9 mouse cellular contexts compared by ENCODE assay signal in genomic region chr10:60218033-60218590, GRCm38 (mm10). TPM values are rescaled to one million over a fixed set of nuclear protein-coding genes. Genes with fewer than 3 reads are reported as not detected.
DNase-seq lines count a peak whose midpoint lies in the region; ATAC-seq and TF ChIP-seq lines count a peak whose summit lies in the region.
"Had no signal": no experiment of that assay in that cellular context is flagged by ENCODE, and none has a peak within 500 bp of the region (broad histone marks: within the 10 kb centered on the region; RNA-seq: fewer than 3 reads in every experiment).

No protein-coding gene starts in this region.

- peak overlapping the region; percentile 81 for H3K9ac ChIP-seq in kidney, embryonic 14.5 days (ENCODE audit: low read depth, low read length)
- H3K9ac ChIP-seq in intestine, embryonic 14.5 days (ENCODE audit: low read length) = peak overlapping the region; percentile 83
- H3K9ac ChIP-seq in midbrain, postnatal 0 days (replicated peaks; ENCODE audit: low read length, poor library complexity, severe bottlenecking) = peak overlapping the region; percentile 60; the same call in 1 of the 2 replicates

- TF ChIP-seq CTCF in midbrain, postnatal 0 days (IDR thresholded peaks at IDR 0.05) = no peak

- peak overlapping the region; percentile 71 for H3K27ac ChIP-seq in kidney, embryonic 14.5 days (ENCODE audit: low read depth, low read length)
- peak overlapping the region; percentile 83; the same call in 1 of the 2 replicates for H3K27ac ChIP-seq in intestine, embryonic 14.5 days (ENCODE audit: low read depth)
- H3K27ac ChIP-seq in midbrain, postnatal 0 days (ENCODE audit: low read depth, low read length) = no peak overlapping the region

- peaks cover 7% of the 10 kb centered on the region for H3K4me1 ChIP-seq in kidney, embryonic 14.5 days (ENCODE audit: control insufficient read depth, insufficient read depth, low read length)
- H3K4me1 ChIP-seq in intestine, embryonic 14.5 days (replicated peaks; ENCODE audit: control insufficient read depth, insufficient read depth, low read length) = peaks cover 24% of the 10 kb centered on the region
- no peaks in the 10 kb centered on the region for H3K4me1 ChIP-seq in midbrain, postnatal 0 days (ENCODE audit: insufficient read depth, low read length)

- no peaks in the 10 kb centered on the region for H3K36me3 ChIP-seq in kidney, embryonic 14.5 days (ENCODE audit: control insufficient read depth, insufficient read depth, low read length)
- H3K36me3 ChIP-seq in intestine, embryonic 14.5 days (ENCODE audit: control insufficient read depth, insufficient read depth, low read length) = no peaks in the 10 kb centered on the region
- H3K36me3 ChIP-seq in midbrain, postnatal 0 days (ENCODE audit: insufficient read depth, low read length) = no peaks in the 10 kb centered on the region

- peak overlapping the region; percentile 91 for H3K4me2 ChIP-seq in kidney, embryonic 14.5 days (replicated peaks; ENCODE audit: low read depth, low read length)
- H3K4me2 ChIP-seq in intestine, embryonic 14.5 days (ENCODE audit: low read length) = peak overlapping the region; percentile 67
- H3K4me2 ChIP-seq in midbrain, postnatal 0 days (ENCODE audit: low read depth, low read length, poor library complexity, severe bottlenecking) = peak overlapping the region; percentile 99

- WGBS in kidney, embryonic 14.5 days = 5% methylated on average over 18 of the region's 18 CpGs
- WGBS in intestine, embryonic 14.5 days = 9% methylated on average over 18 of the region's 18 CpGs
- whole genome bisulfite sequencing in midbrain, postnatal 0 days = 9% methylated on average over 18 of the region's 18 CpGs

- ATAC-seq in kidney, embryonic 14.5 days (ENCODE audit: low FRiP score, low TSS enrichment) = no peak
- ATAC-seq in intestine, embryonic 14.5 days (replicated peaks; ENCODE audit: low FRiP score, low TSS enrichment, low read depth) = no peak
- no peak for ATAC-seq in midbrain, postnatal 0 days (ENCODE audit: low FRiP score)

- peak overlapping the region; percentile 70 for H3K4me3 ChIP-seq in kidney, embryonic 14.5 days (ENCODE audit: low read length)
- peak overlapping the region; percentile 66 for H3K4me3 ChIP-seq in intestine, embryonic 14.5 days (ENCODE audit: low read depth, low read length)
- H3K4me3 ChIP-seq in midbrain, postnatal 0 days (ENCODE audit: low read depth, low read length) = peak overlapping the region; percentile 59

- H3K27me3 ChIP-seq in kidney, embryonic 14.5 days (ENCODE audit: control insufficient read depth, insufficient read depth, low read length) = peaks cover 7% of the 10 kb centered on the region; the same call in 1 of the 2 replicates
- peaks cover 8% of the 10 kb centered on the region; the same call in 1 of the 2 replicates for H3K27me3 ChIP-seq in intestine, embryonic 14.5 days (replicated peaks; ENCODE audit: control insufficient read depth, insufficient read depth, low read length)
- H3K27me3 ChIP-seq in midbrain, postnatal 0 days (ENCODE audit: insufficient read depth, low read length) = peaks cover 17% of the 10 kb centered on the region
- H3K27me3 ChIP-seq: Patski had no signal

- DNase-seq in kidney, adult 11 months = no peak
- DNase-seq in embryo, embryonic 11 days = peak; percentile 49
- DNase-seq in intestine, embryonic 14.5 days (ENCODE audit: low spot score) = peak; percentile 75
- DNase-seq in midbrain, postnatal 0 days (ENCODE audit: low spot score) = no peak
- no peak for DNase-seq in MN1 (ENCODE audit: low spot score)
- no peak for DNase-seq in cerebellum, postnatal 14 days
- no peak for DNase-seq in adrenal gland, postnatal 10 days

- no peaks in the 10 kb centered on the region for H3K9me3 ChIP-seq in kidney, embryonic 14.5 days (ENCODE audit: control insufficient read depth, low read length)
- H3K9me3 ChIP-seq in intestine, embryonic 14.5 days (ENCODE audit: control insufficient read depth, low read length) = no peaks in the 10 kb centered on the region
- no peaks in the 10 kb centered on the region for H3K9me3 ChIP-seq in midbrain, postnatal 0 days (ENCODE audit: low read length)

RNA-seq across cellular contexts. Expression of gene Chst3, which starts 0.9 kb away (rescaled TPM):
- polyA plus RNA-seq in kidney, embryonic 14.5 days (2014; fragmentation: Nextera tagmentation; extraction: Ambion mirVana) = 1.0 and 1.1 TPM in 2 replicates
- 1.3 and 1.7 TPM in 2 replicates for polyA plus RNA-seq in intestine, embryonic 14.5 days (2014; fragmentation: Nextera tagmentation; extraction: Ambion mirVana)
- 4.6 and 5.5 TPM in 2 replicates for total RNA-seq in midbrain, postnatal 0 days (2014; rRNA removed)
- polyA plus RNA-seq in midbrain, postnatal 0 days (2015; fragmentation: Nextera tagmentation; extraction: Ambion mirVana) = 0.86 and 0.89 TPM in 2 replicates
- 1 to 10 TPM; 2.8 to 3.0 TPM for total RNA-seq in adrenal gland, postnatal 10 days (2021)

RNA-seq across cellular contexts. Expression of gene Psap, which starts 59.3 kb away (rescaled TPM):
- 69.5 and 122 TPM in 2 replicates for polyA plus RNA-seq in kidney, embryonic 14.5 days (2014; fragmentation: Nextera tagmentation; extraction: Ambion mirVana)
- 104 and 124 TPM in 2 replicates for polyA plus RNA-seq in intestine, embryonic 14.5 days (2014; fragmentation: Nextera tagmentation; extraction: Ambion mirVana)
- 714 and 811 TPM in 2 replicates for total RNA-seq in midbrain, postnatal 0 days (2014; rRNA removed)
- polyA plus RNA-seq in midbrain, postnatal 0 days (2015; fragmentation: Nextera tagmentation; extraction: Ambion mirVana) = 272 and 300 TPM in 2 replicates
- 100 to 1,000 TPM; 882 to 922 TPM for total RNA-seq in adrenal gland, postnatal 10 days (2021)

Comparison
In these comparisons a context has a peak if more than half of its experiments do, and no peak if none do; other contexts are left out.
1. DNase-seq: peak in embryo, embryonic 11 days (single experiment) and intestine, embryonic 14.5 days (single experiment); none in kidney, adult 11 months (single experiment), midbrain, postnatal 0 days (single experiment), MN1 (single experiment), cerebellum, postnatal 14 days (0 of 2) and adrenal gland, postnatal 10 days (single experiment).
2. Peak in every context shown above with its lines, with median percentiles within 50 percentile points of each other: H3K4me2 ChIP-seq, H3K4me3 ChIP-seq and H3K9ac ChIP-seq.